Mouse (Mus musculus) kidney, embryonic 16.5 days (tissue): ENCODE measurements at regions not wholly inside any gene's neighbourhood (a gene's known extent, or its start where the extent isn't known, plus 50 kb on each side); places are given as distances from the start of the nearest gene placed in this dataset.

Experiments
- ATAC-seq: fragments of 200-750 bp; cut with Nextera tagmentation; 2 replicates; pipeline ENCODE4 v1.8.0; 2017; ENCODE audit warnings: moderate TSS enrichment; ENCODE audit not compliant: low FRiP score, low TSS enrichment
- H3K27ac ChIP-seq: fragments of 300-500 bp; sonication (generic); 2 replicates; pipeline ENCODE4 v1.5.1; 2014; ENCODE audit warnings: low read length
- H3K27me3 ChIP-seq: fragments of 300-500 bp; sonication (generic); 2 replicates; pipeline ENCODE4 v1.6.1; 2014; ENCODE audit warnings: low read length, control low read depth, mixed read lengths; ENCODE audit not compliant: insufficient read depth
- H3K36me3 ChIP-seq: fragments of 300-500 bp; sonication (generic); 2 replicates; pipeline ENCODE4 v1.6.1; 2014; ENCODE audit warnings: low read length, control low read depth, mixed read lengths; ENCODE audit not compliant: insufficient read depth
- H3K4me1 ChIP-seq: fragments of 300-500 bp; sonication (generic); 2 replicates; pipeline ENCODE4 v1.6.1; 2014; ENCODE audit warnings: low read length, control low read depth, mixed read lengths; ENCODE audit not compliant: insufficient read depth
- H3K4me2 ChIP-seq: fragments of 300-500 bp; sonication (generic); replicated peaks from 2 replicates; pipeline ENCODE4 v1.6.1; 2014; ENCODE audit warnings: low read depth, low read length
- H3K4me3 ChIP-seq: fragments of 300-500 bp; sonication (generic); 2 replicates; pipeline ENCODE4 v1.5.1; 2014; ENCODE audit warnings: mild to moderate bottlenecking, low read length
- H3K9ac ChIP-seq: fragments of 300-500 bp; sonication (generic); replicated peaks from 2 replicates; pipeline ENCODE4 v1.6.1; 2014; ENCODE audit warnings: low read length
- H3K9me3 ChIP-seq: fragments of 300-500 bp; sonication (generic); 2 replicates; pipeline ENCODE4 v1.6.1; 2016; ENCODE audit warnings: low read length, control low read depth
- WGBS: fragments of 180-500 bp; shearing (Covaris S2); extraction: QIAGEN DNeasy Blood & Tissue Kit; methylation state at CpG from one replicate; pipeline ENCODE4 v1.1.7; 2014; 5-methylcytosine and 5-hydroxymethylcytosine counted together

DNA sequence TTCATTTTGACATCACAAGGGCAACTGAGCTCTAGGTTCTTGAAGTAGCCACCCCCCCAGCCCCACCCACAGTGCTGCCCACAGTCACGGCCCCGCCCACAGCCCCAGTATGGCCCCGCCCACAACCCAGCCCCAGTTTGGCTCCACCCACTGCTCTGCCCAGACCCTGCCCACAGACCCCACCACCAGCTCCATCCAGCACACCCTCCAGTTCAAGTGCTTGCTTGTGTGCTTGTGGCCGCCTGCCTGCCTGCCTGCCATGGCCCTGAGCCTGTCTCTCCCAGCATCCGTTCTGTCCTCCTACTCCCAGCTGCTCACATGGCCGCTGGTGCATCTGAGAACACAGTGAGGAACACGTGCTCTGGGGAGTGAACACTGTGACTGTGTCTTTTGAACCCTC lies 92.0 kb downstream of the Barhl2 start:
- Histone ChIP-seq H3K27ac (no peak overlapping the region), H3K4me2 (no peak overlapping the region), H3K9me3 (no peaks in the 10 kb centered on the region), H3K36me3 (no peaks in the 10 kb centered on the region), H3K4me3 (no peak overlapping the region), H3K27me3 (no peaks in the 10 kb centered on the region), H3K4me1 (no peaks in the 10 kb centered on the region), H3K9ac (no peak overlapping the region)
- ATAC-seq, result 0 out of 2 replicates have a peak, but pooled peaks have one; percentile 15
- 75% methylated on average over 7 of the region's 7 CpGs for WGBS

DNA sequence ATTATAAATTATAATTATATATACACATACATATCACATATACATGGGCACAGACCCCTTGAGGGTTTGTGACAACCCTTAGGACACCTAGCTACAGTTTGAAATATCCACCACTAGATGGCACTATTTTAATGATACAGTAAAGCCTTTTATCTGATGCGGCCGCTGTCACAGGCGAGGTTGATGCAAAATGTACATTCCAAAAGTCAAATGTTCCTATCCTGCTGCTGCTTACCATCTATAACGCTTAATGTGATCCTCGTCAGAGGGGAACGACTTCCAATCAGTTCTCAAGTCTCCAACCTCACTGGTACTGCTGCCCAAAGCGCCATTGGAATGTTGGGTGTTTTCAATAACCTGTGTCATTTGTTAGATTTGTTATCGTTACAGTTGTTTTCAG lies 92.9 kb downstream of the Barhl2 start:
- Histone ChIP-seq H3K4me3 (no peak overlapping the region), H3K27ac (no peak overlapping the region), H3K9me3 (no peaks in the 10 kb centered on the region), H3K9ac (no peak overlapping the region), H3K4me1 (no peaks in the 10 kb centered on the region), H3K36me3 (no peaks in the 10 kb centered on the region), H3K4me2 (no peak overlapping the region), H3K27me3 (no peaks in the 10 kb centered on the region)
- no peak for ATAC-seq
- 45% methylated on average over 8 of the region's 8 CpGs for WGBS

DNA sequence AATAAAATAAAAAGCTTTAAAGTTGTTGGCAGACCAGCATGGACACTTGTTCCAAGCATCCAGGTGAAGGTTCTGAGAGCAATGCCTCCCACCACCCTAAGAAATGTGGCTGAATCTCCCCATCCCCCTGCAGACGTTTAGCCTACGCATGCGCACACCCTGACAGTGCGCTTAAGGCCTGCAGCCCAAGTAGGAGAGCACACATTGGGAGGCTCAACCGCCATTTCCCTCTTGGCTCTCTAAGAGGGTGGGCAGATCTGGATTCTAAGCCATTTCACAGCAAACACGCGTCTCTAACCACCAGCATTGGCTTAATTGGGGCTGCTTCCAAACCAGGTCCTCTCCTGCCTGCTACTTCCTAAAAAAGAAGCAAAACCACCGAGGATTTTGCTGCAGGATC lies 106.6 kb downstream of the Barhl2 start:
- Histone ChIP-seq H3K4me1 (no peaks in the 10 kb centered on the region), H3K4me3 (no peak overlapping the region), H3K9me3 (no peaks in the 10 kb centered on the region), H3K4me2 (no peak overlapping the region), H3K36me3 (no peaks in the 10 kb centered on the region), H3K9ac (no peak overlapping the region), H3K27me3 (no peaks in the 10 kb centered on the region; the same call in 1 of the 2 replicates), H3K27ac (no peak overlapping the region)
- ATAC-seq, result no peak
- WGBS, result 81% methylated on average over 8 of the region's 8 CpGs

DNA sequence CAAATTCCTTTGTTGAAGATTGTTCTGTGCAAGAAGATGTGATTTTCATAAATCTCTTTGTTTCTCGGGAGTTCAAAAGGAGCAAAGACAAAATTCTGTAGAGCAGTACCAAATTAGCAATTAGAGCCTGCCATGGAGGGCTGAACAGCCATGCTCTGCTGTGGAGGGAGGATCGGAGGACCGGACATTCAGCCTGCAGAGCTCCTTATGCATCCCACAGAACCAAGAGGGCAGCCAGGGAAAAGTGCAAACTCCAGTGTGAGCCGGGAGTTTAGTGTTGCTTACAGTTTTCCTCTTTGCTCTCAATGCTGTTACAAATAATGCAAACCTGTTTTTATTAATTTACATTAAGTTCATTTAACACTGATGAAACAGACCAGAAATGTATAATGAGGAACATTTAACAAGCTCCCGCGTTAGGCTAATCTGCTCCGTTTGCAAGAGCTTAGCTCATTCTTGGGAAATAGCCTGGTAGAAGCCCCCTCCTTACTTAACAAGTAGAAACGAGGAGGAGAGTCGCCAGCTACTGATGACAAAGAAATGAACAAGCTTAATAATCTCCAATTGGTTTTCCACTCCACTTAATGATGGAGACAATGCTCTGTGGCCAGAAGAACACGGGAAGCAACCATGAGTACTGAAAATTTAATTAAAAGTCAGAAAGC lies 108.0 kb downstream of the Barhl2 start:
- ATAC-seq, result no peak
- H3K4me3 ChIP-seq, result no peak overlapping the region
- H3K36me3 ChIP-seq, result no peaks in the 10 kb centered on the region
- no peaks in the 10 kb centered on the region for H3K4me1 ChIP-seq
- no peak overlapping the region for H3K9ac ChIP-seq
- no peak overlapping the region for H3K4me2 ChIP-seq
- WGBS, result 63% methylated on average over 10 of the region's 10 CpGs
- H3K9me3 ChIP-seq, result no peaks in the 10 kb centered on the region
- no peak overlapping the region for H3K27ac ChIP-seq
- H3K27me3 ChIP-seq, result peaks cover 1% of the 10 kb centered on the region; the same call in 1 of the 2 replicates

GRCm38 (mm10) chr5:106344308-106344707 lies 113.7 kb downstream of the Barhl2 start:
- peaks cover 13% of the 10 kb centered on the region for H3K4me1 ChIP-seq
- H3K4me3 ChIP-seq, result no peak overlapping the region
- no peaks in the 10 kb centered on the region for H3K36me3 ChIP-seq
- H3K9ac ChIP-seq, result no peak overlapping the region
- H3K27me3 ChIP-seq, result peaks cover 23% of the 10 kb centered on the region
- no peak for ATAC-seq
- H3K27ac ChIP-seq, result no peak overlapping the region
- H3K4me2 ChIP-seq, result no peak overlapping the region
- WGBS, result 7% methylated on average over 8 of the region's 8 CpGs
- no peaks in the 10 kb centered on the region for H3K9me3 ChIP-seq

GRCm38 (mm10) chr5:106343601-106344000 lies 114.4 kb downstream of the Barhl2 start:
- no peak overlapping the region for H3K27ac ChIP-seq
- H3K36me3 ChIP-seq, result no peaks in the 10 kb centered on the region
- no peak overlapping the region for H3K4me2 ChIP-seq
- peaks cover 23% of the 10 kb centered on the region for H3K27me3 ChIP-seq
- 46% methylated on average over 6 of the region's 6 CpGs for WGBS
- ATAC-seq, result no peak
- no peaks in the 10 kb centered on the region for H3K9me3 ChIP-seq
- H3K9ac ChIP-seq, result no peak overlapping the region
- peaks cover 13% of the 10 kb centered on the region for H3K4me1 ChIP-seq
- no peak overlapping the region for H3K4me3 ChIP-seq

DNA sequence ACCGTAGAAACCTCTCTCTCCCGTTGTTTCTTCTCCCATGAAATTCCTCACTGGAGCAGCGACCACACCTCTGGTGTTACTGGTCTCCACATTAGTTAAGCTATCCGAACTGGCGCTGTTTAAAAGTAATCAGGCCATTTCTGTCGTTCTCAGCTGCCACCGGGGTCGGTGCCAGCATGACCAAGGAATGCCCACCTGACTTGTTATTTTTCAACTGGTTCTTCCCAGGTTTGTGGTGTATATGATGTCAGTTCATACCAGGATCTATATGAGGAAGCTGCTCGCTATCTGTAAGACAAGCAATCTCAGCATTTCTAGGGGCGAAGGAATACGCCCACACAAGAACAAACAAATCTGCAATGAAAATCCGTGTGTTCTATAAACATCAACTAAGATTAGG lies 116.6 kb downstream of the Barhl2 start:
- no peak overlapping the region for H3K4me2 ChIP-seq
- no peak overlapping the region for H3K4me3 ChIP-seq
- no peaks in the 10 kb centered on the region for H3K9me3 ChIP-seq
- WGBS, result 37% methylated on average over 12 of the region's 12 CpGs
- no peak for ATAC-seq
- H3K27me3 ChIP-seq, result peaks cover 23% of the 10 kb centered on the region
- no peaks in the 10 kb centered on the region for H3K36me3 ChIP-seq
- H3K9ac ChIP-seq, result no peak overlapping the region
- H3K4me1 ChIP-seq, result peaks cover 13% of the 10 kb centered on the region
- H3K27ac ChIP-seq, result no peak overlapping the region

DNA sequence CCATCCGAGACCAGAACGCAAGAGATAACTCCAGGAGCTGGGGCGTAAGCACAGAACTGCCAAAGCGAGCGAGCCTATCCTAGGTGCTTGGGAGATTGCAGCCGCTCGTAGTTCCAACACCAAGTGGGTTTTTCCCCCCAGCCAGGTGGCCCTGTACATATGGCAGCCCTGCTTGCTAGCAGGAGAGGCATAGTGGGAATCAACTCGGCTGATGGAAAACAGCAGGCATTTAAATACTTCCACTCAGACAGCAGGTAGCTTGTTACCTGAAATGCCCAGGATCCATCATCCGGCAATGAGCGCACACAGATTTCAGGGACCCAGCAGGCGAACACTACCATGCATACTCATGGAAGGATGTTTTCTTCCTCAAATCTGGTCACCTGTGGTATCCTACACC lies 122.3 kb downstream of the Barhl2 start:
- H3K27me3 ChIP-seq, result peaks cover 2% of the 10 kb centered on the region; the same call in 1 of the 2 replicates
- H3K4me1 ChIP-seq, result peaks cover under 1% of the 10 kb centered on the region; the same call in 1 of the 2 replicates
- no peaks in the 10 kb centered on the region for H3K36me3 ChIP-seq
- no peak for ATAC-seq
- 89% methylated on average over 11 of the region's 11 CpGs for WGBS
- no peak overlapping the region for H3K4me3 ChIP-seq
- H3K9me3 ChIP-seq, result no peaks in the 10 kb centered on the region
- no peak overlapping the region for H3K27ac ChIP-seq
- H3K9ac ChIP-seq, result no peak overlapping the region
- no peak overlapping the region for H3K4me2 ChIP-seq

DNA sequence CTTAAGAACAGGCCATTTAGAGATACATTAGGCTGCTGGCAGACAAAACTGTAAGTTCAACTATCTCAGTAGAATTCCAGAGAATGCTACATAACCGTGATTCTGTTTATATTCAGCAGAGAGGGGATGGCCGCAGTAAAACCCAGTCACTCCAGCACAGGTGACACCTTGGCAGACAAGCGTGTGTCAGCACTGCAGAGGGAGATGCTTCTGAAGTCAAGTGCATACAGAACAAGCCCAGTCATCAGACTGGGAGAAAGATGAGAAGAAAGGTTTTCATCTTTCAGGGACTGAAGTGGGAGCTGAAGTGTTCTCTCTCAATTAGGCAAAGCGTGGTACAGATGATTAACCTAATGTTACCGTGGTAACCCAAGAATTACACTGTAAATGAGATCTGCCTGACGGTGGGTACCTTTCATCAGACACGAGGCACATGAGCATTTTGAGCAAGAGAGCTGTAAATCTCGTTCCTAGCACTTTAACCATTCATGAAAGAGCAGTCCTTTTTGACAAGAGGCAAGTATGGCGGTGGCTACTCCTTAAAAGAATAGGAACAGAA lies 130.3 kb downstream of the Barhl2 start:
- no peak overlapping the region for H3K4me2 ChIP-seq
- H3K27me3 ChIP-seq, result no peaks in the 10 kb centered on the region; the same call in 1 of the 2 replicates
- H3K9ac ChIP-seq, result no peak overlapping the region
- H3K9me3 ChIP-seq, result no peaks in the 10 kb centered on the region
- no peak overlapping the region for H3K4me3 ChIP-seq
- H3K27ac ChIP-seq, result no peak overlapping the region
- no peak for ATAC-seq
- H3K4me1 ChIP-seq, result no peaks in the 10 kb centered on the region
- 48% methylated on average over 9 of the region's 9 CpGs for WGBS
- H3K36me3 ChIP-seq, result no peaks in the 10 kb centered on the region

DNA sequence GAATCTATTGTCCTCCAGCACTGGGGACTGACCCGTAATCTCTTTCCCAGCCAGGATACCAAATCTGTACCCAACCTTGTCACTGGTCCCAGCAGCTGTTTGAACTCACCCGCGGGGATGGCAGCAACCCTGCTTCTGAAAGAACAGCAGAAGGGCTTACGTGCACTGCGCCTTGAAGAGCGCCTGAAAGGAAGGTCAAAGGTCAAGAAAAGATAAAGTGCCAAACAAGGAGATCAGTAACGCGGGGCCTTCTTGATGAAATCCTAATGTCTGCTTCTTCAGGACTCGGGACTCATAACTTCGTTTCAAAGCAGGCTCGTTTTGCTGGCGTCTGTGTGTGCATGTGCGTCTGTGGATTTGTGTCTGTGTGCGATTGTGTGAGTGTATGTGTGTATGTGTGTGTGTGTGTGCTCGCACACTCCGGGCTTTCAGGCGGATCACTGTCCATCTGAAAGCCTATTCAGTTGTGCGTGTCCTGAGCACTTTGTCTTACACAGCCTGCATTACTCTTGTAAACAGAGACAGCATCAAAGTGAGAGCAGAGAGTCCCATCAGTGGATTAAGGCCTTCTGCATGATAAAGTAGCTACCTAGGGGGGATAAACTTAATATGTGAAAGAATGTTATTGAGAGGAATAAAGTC lies 135.3 kb downstream of the Barhl2 start:
- peaks cover 4% of the 10 kb centered on the region; the same call in 1 of the 2 replicates for H3K4me1 ChIP-seq
- WGBS, result 35% methylated on average over 18 of the region's 18 CpGs
- H3K36me3 ChIP-seq, result no peaks in the 10 kb centered on the region
- H3K9ac ChIP-seq, result no peak overlapping the region
- no peak overlapping the region for H3K27ac ChIP-seq
- H3K27me3 ChIP-seq, result no peaks in the 10 kb centered on the region
- H3K4me2 ChIP-seq, result no peak overlapping the region
- no peak for ATAC-seq
- H3K9me3 ChIP-seq, result no peaks in the 10 kb centered on the region
- H3K4me3 ChIP-seq, result no peak overlapping the region
